Mouse (Mus musculus): ENCODE measurements around the gene Tgfbrap1. TPM values are rescaled to one million over a fixed set of nuclear protein-coding genes. Genes with fewer than 3 reads are reported as not detected.

Tgfbrap1 gene
- polyA plus RNA-seq, 1 experiment from 2014 or later = 17.2 TPM

DNA sequence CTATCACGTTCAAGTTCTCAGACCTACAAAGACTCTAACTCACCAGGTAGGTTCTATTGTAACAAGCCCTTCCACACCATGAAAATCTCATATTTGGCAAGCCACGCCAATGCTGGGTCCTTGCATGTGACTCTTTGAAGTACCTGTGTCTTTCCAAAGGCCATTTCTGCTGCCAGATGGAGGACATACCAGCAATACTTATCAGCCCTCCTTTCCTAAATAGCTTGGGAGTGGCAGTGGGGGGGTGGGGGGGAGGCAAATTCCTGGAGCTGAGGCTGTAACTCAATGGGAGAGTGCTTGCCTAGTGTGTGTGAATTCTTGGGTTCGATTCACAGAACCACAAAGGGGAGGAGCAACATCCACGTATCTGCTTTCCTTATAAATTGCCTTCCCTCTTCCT lies 26.3 kb upstream of the Tgfbrap1 start:
- ATAC-seq (ENCODE audit: low FRiP score) (no peak), DNase-seq (ENCODE audit: low spot score) (no peak)
- H3K4me1 ChIP-seq (replicated peaks; ENCODE audit: control insufficient read depth, insufficient read depth, low read length) = no peaks in the 10 kb centered on the region
- no peaks in the 10 kb centered on the region for H3K36me3 ChIP-seq (ENCODE audit: control insufficient read depth, insufficient read depth, low read length)
- H3K27ac ChIP-seq (ENCODE audit: low read depth, low read length) = no peak overlapping the region
- no peaks in the 10 kb centered on the region for H3K27me3 ChIP-seq (ENCODE audit: control insufficient read depth, insufficient read depth, low read length)
- WGBS = 82% methylated on average over 4 of the region's 4 CpGs
- no peak overlapping the region for H3K4me3 ChIP-seq (ENCODE audit: low read depth, low read length)
- no peak overlapping the region for H3K9ac ChIP-seq (ENCODE audit: low read depth, low read length)
- no peak overlapping the region for H3K4me2 ChIP-seq (replicated peaks; ENCODE audit: low read depth, low read length)
- H3K9me3 ChIP-seq (ENCODE audit: control insufficient read depth, low read length) = no peaks in the 10 kb centered on the region

DNA sequence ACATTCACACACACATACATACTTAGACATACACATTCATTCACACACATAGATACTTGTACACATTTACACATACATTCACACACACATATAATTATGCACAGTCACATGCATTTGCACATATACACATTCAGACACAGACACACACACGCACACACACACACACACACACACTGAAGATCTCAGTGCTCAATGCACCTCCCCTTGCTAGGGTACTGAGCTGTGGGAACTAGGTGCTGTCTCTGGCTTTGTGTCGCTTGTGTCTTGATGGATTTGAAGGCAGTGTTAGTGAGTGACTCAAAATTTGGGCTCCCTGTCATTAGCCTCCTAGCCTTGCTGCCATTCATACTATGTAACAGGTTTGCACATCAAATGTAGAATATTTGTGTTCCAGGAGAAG lies 24.2 kb upstream of the Tgfbrap1 start:
- Histone ChIP-seq H3K27ac (ENCODE audit: low read depth, low read length) (no peak overlapping the region), H3K4me1 (replicated peaks; ENCODE audit: control insufficient read depth, insufficient read depth, low read length) (no peaks in the 10 kb centered on the region), H3K27me3 (ENCODE audit: control insufficient read depth, insufficient read depth, low read length) (no peaks in the 10 kb centered on the region), H3K36me3 (ENCODE audit: control insufficient read depth, insufficient read depth, low read length) (no peaks in the 10 kb centered on the region), H3K9me3 (ENCODE audit: control insufficient read depth, low read length) (no peaks in the 10 kb centered on the region), H3K9ac (ENCODE audit: low read depth, low read length) (no peak overlapping the region), H3K4me2 (replicated peaks; ENCODE audit: low read depth, low read length) (no peak overlapping the region), H3K4me3 (ENCODE audit: low read depth, low read length) (no peak overlapping the region)
- WGBS = 92% methylated on average over 2 of the region's 2 CpGs
- DNase-seq (ENCODE audit: low spot score) (no peak), ATAC-seq (ENCODE audit: low FRiP score) (no peak)

DNA sequence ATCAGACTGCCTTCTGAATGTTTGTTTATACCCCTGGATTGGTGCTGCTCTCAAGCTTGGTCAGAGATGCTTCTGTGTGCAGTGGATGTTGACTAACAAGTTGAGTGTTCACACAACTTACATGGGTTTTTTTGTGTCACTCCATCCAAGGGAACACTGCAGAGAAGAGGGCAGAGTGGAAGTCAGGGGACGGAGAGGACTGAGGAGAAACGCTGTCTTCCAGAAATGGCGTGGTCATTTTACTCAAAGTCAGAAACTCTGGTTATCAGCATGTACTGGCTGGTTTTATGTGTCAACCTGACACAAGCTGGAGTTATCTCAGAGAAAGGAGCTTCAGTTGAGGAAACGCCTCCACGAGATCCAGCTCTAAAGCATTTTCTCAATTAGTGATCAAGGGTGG lies 22.5 kb upstream of the Tgfbrap1 start:
- H3K27ac ChIP-seq (ENCODE audit: low read depth, low read length) = no peak overlapping the region
- ATAC-seq (ENCODE audit: low FRiP score) (no peak), DNase-seq (ENCODE audit: low spot score) (no peak)
- no peak overlapping the region for H3K4me2 ChIP-seq (replicated peaks; ENCODE audit: low read depth, low read length)
- H3K4me1 ChIP-seq (replicated peaks; ENCODE audit: control insufficient read depth, insufficient read depth, low read length) = no peaks in the 10 kb centered on the region
- H3K4me3 ChIP-seq (ENCODE audit: low read depth, low read length) = no peak overlapping the region
- WGBS = 96% methylated on average over 5 of the region's 5 CpGs
- H3K36me3 ChIP-seq (ENCODE audit: control insufficient read depth, insufficient read depth, low read length) = no peaks in the 10 kb centered on the region
- no peaks in the 10 kb centered on the region for H3K9me3 ChIP-seq (ENCODE audit: control insufficient read depth, low read length)
- no peaks in the 10 kb centered on the region for H3K27me3 ChIP-seq (ENCODE audit: control insufficient read depth, insufficient read depth, low read length)
- H3K9ac ChIP-seq (ENCODE audit: low read depth, low read length) = no peak overlapping the region

DNA sequence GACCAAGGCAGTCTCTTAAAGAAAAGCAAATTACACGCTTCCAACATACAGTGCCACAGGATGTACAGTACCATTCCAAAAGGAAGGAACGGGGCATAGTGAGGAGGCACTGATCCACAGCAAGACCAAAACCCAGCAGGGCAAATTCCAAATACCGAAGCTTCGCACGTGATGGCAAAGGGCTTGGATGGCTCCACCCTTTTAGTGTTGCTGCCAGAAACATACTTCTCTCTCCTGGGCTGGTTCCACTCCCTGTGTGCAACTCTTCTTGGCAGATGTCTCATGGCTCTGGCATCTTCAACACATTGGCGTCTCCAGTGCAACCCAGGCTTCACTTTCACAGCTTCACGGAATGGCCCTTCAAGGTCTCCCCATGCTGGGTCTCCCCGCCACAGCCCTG lies 19.0 kb upstream of the Tgfbrap1 start:
- Histone ChIP-seq H3K9me3 (ENCODE audit: control insufficient read depth, low read length) (no peaks in the 10 kb centered on the region), H3K4me2 (replicated peaks; ENCODE audit: low read depth, low read length) (no peak overlapping the region), H3K9ac (ENCODE audit: low read depth, low read length) (no peak overlapping the region), H3K27ac (ENCODE audit: low read depth, low read length) (no peak overlapping the region), H3K36me3 (ENCODE audit: control insufficient read depth, insufficient read depth, low read length) (no peaks in the 10 kb centered on the region), H3K4me1 (replicated peaks; ENCODE audit: control insufficient read depth, insufficient read depth, low read length) (no peaks in the 10 kb centered on the region), H3K4me3 (ENCODE audit: low read depth, low read length) (no peak overlapping the region), H3K27me3 (ENCODE audit: control insufficient read depth, insufficient read depth, low read length) (no peaks in the 10 kb centered on the region)
- no peak for DNase-seq (ENCODE audit: low spot score)
- ATAC-seq (ENCODE audit: low FRiP score) = no peak
- 96% methylated on average over 8 of the region's 8 CpGs for WGBS

DNA sequence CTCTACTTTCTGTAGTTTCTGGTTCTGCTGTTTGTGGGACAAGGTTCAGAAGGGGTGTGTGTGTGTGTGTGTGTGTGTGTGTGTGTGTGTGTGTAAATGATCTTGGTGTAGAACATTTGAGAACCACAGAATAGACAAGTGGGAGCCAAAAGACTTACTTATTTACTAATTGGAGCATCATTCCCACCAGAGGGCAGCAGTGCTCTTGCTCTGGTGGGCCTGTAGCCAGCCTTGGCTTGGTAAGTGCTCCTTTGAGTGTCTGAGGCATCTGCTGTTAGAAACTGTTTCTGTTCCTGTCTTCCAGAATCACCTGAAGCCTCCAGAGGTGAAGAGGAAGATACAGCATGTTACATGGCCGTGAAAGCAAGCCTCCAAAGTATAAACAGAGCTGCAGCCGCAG lies 14.4 kb upstream of the Tgfbrap1 start:
- Histone ChIP-seq H3K27ac (ENCODE audit: low read depth, low read length) (no peak overlapping the region), H3K9me3 (ENCODE audit: control insufficient read depth, low read length) (no peaks in the 10 kb centered on the region), H3K4me1 (replicated peaks; ENCODE audit: control insufficient read depth, insufficient read depth, low read length) (no peaks in the 10 kb centered on the region), H3K36me3 (ENCODE audit: control insufficient read depth, insufficient read depth, low read length) (0 out of 2 replicates have a peak, but pooled peaks cover 3% of the 10 kb centered on the region), H3K4me3 (ENCODE audit: low read depth, low read length) (no peak overlapping the region), H3K4me2 (replicated peaks; ENCODE audit: low read depth, low read length) (no peak overlapping the region), H3K9ac (ENCODE audit: low read depth, low read length) (no peak overlapping the region), H3K27me3 (ENCODE audit: control insufficient read depth, insufficient read depth, low read length) (no peaks in the 10 kb centered on the region)
- WGBS = 88% methylated on average over 2 of the region's 2 CpGs
- ATAC-seq (ENCODE audit: low FRiP score) (no peak), DNase-seq (ENCODE audit: low spot score) (peak; percentile 65)

DNA sequence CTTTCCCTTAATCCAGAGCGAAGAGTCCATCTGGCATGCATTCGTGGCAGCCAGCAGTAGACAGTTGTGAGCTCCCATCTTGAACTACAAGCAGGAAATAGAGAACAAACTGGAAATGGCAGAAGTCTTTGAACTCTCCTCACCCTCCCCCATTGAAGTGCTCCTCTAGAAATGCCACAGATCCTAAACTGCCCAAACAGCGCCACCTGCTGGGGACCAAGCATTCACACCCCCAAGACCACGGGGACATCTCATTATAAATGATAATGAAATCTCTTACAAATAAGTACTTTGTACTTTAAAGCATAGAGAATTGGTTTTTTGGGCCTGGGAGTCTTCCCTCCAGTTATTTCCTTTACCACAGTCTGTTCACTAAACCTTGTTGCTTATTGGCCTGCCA lies 12.1 kb upstream of the Tgfbrap1 start:
- no peaks in the 10 kb centered on the region for H3K4me1 ChIP-seq (replicated peaks; ENCODE audit: control insufficient read depth, insufficient read depth, low read length)
- 58% methylated on average over 4 of the region's 4 CpGs for WGBS
- 0 out of 2 replicates have a peak, but pooled peaks cover 3% of the 10 kb centered on the region for H3K36me3 ChIP-seq (ENCODE audit: control insufficient read depth, insufficient read depth, low read length)
- ATAC-seq (ENCODE audit: low FRiP score) (no peak), DNase-seq (ENCODE audit: low spot score) (peak; percentile 74)
- H3K9ac ChIP-seq (ENCODE audit: low read depth, low read length) = no peak overlapping the region
- H3K4me2 ChIP-seq (replicated peaks; ENCODE audit: low read depth, low read length) = no peak overlapping the region
- no peak overlapping the region for H3K4me3 ChIP-seq (ENCODE audit: low read depth, low read length)
- no peak overlapping the region for H3K27ac ChIP-seq (ENCODE audit: low read depth, low read length)
- H3K9me3 ChIP-seq (ENCODE audit: control insufficient read depth, low read length) = no peaks in the 10 kb centered on the region
- H3K27me3 ChIP-seq (ENCODE audit: control insufficient read depth, insufficient read depth, low read length) = no peaks in the 10 kb centered on the region

DNA sequence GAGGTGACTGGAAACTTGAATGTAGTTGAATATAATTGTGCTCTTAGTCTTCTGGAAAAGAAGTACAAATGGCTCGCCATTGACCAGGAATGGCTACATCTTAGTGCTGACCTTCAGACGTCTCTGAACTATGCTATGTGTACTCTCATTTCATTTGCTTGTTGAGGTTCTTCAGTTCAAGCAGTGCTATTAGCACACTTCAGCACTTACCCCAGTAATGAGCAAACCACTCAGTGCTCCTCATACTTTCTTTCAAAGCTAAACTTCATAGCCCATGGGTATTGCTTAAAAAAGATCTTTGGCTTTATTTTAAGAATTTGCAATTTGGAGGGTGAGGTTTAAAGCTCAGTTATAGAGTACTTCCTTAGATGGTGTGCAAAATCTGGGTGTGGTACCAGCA lies 10.3 kb upstream of the Tgfbrap1 start:
- no peak for ATAC-seq (ENCODE audit: low FRiP score)
- Histone ChIP-seq H3K4me2 (replicated peaks; ENCODE audit: low read depth, low read length) (no peak overlapping the region), H3K4me3 (ENCODE audit: low read depth, low read length) (no peak overlapping the region), H3K27ac (ENCODE audit: low read depth, low read length) (no peak overlapping the region), H3K9ac (ENCODE audit: low read depth, low read length) (no peak overlapping the region), H3K9me3 (ENCODE audit: control insufficient read depth, low read length) (no peaks in the 10 kb centered on the region), H3K36me3 (ENCODE audit: control insufficient read depth, insufficient read depth, low read length) (0 out of 2 replicates have a peak, but pooled peaks cover 3% of the 10 kb centered on the region), H3K4me1 (replicated peaks; ENCODE audit: control insufficient read depth, insufficient read depth, low read length) (no peaks in the 10 kb centered on the region), H3K27me3 (ENCODE audit: control insufficient read depth, insufficient read depth, low read length) (no peaks in the 10 kb centered on the region)
- no peak for DNase-seq (ENCODE audit: low spot score)
- 82% methylated on average over 2 of the region's 2 CpGs for WGBS

DNA sequence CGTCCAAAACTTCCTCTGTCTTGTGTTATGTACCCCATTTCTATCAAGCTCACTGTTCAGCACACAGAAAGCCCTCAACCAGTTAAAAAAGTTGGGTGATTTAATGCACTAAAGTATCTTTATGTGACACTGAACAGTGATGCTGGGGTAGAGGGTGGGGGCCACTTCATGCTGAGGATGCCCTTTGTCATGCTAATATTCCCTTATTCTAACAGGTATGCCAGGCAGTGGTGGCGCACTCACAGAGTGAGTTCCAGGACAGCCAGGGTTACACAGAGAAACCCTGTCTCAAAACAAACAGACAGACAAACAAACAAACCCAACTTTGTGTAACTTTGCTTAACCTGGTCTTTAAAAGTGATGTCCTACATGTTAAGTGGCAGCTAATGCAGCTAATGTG lies 4.2 kb downstream of the Tgfbrap1 start:
- Histone ChIP-seq H3K4me1 (replicated peaks; ENCODE audit: control insufficient read depth, insufficient read depth, low read length) (0 out of 2 replicates have a peak, but pooled peaks cover 4% of the 10 kb centered on the region), H3K4me2 (replicated peaks; ENCODE audit: low read depth, low read length) (no peak overlapping the region), H3K9ac (ENCODE audit: low read depth, low read length) (no peak overlapping the region), H3K4me3 (ENCODE audit: low read depth, low read length) (no peak overlapping the region), H3K27ac (ENCODE audit: low read depth, low read length) (no peak overlapping the region), H3K9me3 (ENCODE audit: control insufficient read depth, low read length) (no peaks in the 10 kb centered on the region), H3K27me3 (ENCODE audit: control insufficient read depth, insufficient read depth, low read length) (no peaks in the 10 kb centered on the region), H3K36me3 (ENCODE audit: control insufficient read depth, insufficient read depth, low read length) (no peaks in the 10 kb centered on the region)
- 82% methylated on average over 2 of the region's 2 CpGs for WGBS
- DNase-seq (ENCODE audit: low spot score) (no peak), ATAC-seq (ENCODE audit: low FRiP score) (no peak)

DNA sequence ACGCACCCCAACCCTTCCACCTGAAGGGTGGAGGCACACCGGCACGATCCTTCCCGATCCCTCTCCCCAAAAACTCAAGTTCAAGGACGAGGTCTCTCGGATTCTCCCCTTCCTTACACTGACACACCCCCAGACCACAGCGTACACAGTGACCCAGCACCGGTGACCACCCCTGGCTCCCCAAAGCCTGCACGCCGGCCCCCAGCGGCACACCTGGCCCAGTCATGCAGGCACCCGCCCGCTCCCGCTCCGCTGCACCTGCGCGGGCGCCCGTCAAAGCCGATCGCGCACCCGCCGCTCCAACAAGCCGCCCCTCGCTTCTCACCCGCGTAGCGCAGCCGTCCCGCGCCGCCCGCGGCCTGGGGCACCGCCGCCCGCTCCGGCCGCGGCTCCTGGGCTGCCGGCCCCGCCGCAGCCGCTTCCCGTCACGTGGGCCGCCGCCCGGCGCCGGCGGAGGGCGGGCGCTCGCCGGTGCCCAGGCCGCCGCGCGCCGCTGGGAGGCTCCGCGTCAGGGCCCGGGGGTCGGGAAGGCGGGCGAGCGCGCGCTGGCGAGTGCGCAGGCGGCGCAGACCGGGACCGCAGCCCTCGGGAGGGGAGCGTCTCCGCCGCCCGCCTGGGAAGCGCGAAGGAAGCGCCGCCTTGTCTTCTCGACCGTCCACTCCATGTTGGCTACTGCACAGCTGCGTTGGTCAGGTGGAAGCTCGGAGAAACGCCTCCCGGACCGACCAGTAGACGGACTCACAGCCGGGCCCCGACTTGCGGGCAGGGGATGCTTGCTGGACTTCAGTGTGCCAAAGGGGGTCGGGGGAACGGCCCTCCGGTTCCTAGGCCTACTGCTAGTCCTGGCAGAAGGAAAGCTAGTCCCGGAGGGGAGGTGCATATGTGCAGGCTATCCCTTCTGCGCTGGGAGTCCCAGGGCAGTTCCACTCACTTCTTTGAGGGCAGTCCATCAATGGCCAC lies 6.1 kb downstream of the Tgfbrap1 start:
- peak overlapping the region; percentile 90 for H3K9ac ChIP-seq (ENCODE audit: low read depth, low read length)
- DNase-seq (ENCODE audit: low spot score) (peak; percentile 80), ATAC-seq (ENCODE audit: low FRiP score) (peak; percentile 90)

More for the DNA sequence above, 6.1 kb downstream of the Tgfbrap1 start:
- H3K27me3 ChIP-seq (ENCODE audit: control insufficient read depth, insufficient read depth, low read length) = no peaks in the 10 kb centered on the region
- peak overlapping the region; percentile 79 for H3K4me2 ChIP-seq (replicated peaks; ENCODE audit: low read depth, low read length)
- H3K9me3 ChIP-seq (ENCODE audit: control insufficient read depth, low read length) = no peaks in the 10 kb centered on the region
- H3K36me3 ChIP-seq (ENCODE audit: control insufficient read depth, insufficient read depth, low read length) = no peaks in the 10 kb centered on the region
- WGBS = under 1% methylated on average over 53 of the region's 102 CpGs
- H3K4me3 ChIP-seq (ENCODE audit: low read depth, low read length) = peak overlapping the region; percentile 70
- H3K4me1 ChIP-seq (replicated peaks; ENCODE audit: control insufficient read depth, insufficient read depth, low read length) = 0 out of 2 replicates have a peak, but pooled peaks cover 4% of the 10 kb centered on the region
- H3K27ac ChIP-seq (ENCODE audit: low read depth, low read length) = peak overlapping the region; percentile 88

Measured in hindbrain, embryonic 11.5 days (tissue).